Mouse (Mus musculus): ENCODE measurements around the gene Cpe. TPM values are rescaled to one million over a fixed set of nuclear protein-coding genes. Genes with fewer than 3 reads are reported as not detected.

The Cpe gene
- total and polyA plus RNA-seq, 2 experiments: 0.28 to 1.0 TPM

DNA sequence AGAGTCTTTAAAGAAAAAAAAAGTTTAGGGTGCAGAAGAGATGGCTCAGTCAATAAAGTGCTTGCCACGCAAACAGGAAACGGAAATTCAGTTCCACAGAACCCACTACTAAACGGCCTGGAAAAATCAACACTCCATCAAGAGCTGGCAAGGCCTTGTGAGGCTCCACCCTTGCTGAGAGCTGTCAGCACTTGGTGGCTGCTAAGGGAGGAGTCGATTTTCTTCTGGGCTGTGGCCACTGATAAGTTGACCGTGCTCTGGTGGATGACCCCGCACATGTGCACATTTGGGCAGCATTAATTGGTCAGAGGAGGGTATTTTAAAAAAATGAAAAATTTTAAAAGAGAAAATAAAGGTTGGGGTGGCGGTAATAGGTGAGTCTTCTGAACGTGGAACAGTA is 114.6 kb downstream of the Cpe start:
- no peak overlapping the region for H3K27ac ChIP-seq (replicated peaks; ENCODE audit: insufficient read depth, low read depth, low read length)
- H3K79me2 ChIP-seq (ENCODE audit: control insufficient read depth, insufficient read depth, low read length): no peaks in the 10 kb centered on the region
- no peak for TF ChIP-seq POLR2A (IDR thresholded peaks at IDR 0.05; ENCODE audit: extremely low read depth, insufficient read depth, low read length)
- no peak for TF ChIP-seq CTCF (IDR thresholded peaks at IDR 0.05; ENCODE audit: low read depth, low read length)
- H3K9ac ChIP-seq (ENCODE audit: low read depth, low read length): no peak overlapping the region
- 58% methylated on average over 8 of the region's 8 CpGs for WGBS
- no peak for DNase-seq (ENCODE audit: extremely low read depth, low read depth, low spot score)
- H3K4me3 ChIP-seq (ENCODE audit: insufficient read depth, low read depth, low read length): no peak overlapping the region
- H3K27me3 ChIP-seq (ENCODE audit: control insufficient read depth, insufficient read depth, low read length): no peaks in the 10 kb centered on the region
- no peaks in the 10 kb centered on the region for H3K4me1 ChIP-seq (ENCODE audit: control insufficient read depth, insufficient read depth, low read length)
- no peaks in the 10 kb centered on the region for H3K36me3 ChIP-seq (ENCODE audit: control insufficient read depth, insufficient read depth, low read length)

- no peaks in the 10 kb centered on the region for H3K4me1 ChIP-seq (ENCODE audit: control insufficient read depth, insufficient read depth, low read length)
- H3K27me3 ChIP-seq (ENCODE audit: control insufficient read depth, insufficient read depth, low read length): no peaks in the 10 kb centered on the region
- no peak overlapping the region for H3K4me3 ChIP-seq (ENCODE audit: insufficient read depth, low read depth, low read length)
- no peak overlapping the region for H3K27ac ChIP-seq (replicated peaks; ENCODE audit: insufficient read depth, low read depth, low read length)
- no peaks in the 10 kb centered on the region for H3K36me3 ChIP-seq (ENCODE audit: control insufficient read depth, insufficient read depth, low read length)
- WGBS: 85% methylated on average over 9 of the region's 9 CpGs
- no peak overlapping the region for H3K9ac ChIP-seq (ENCODE audit: low read depth, low read length)
- TF ChIP-seq POLR2A (IDR thresholded peaks at IDR 0.05; ENCODE audit: extremely low read depth, insufficient read depth, low read length): no peak
- TF ChIP-seq CTCF (IDR thresholded peaks at IDR 0.05; ENCODE audit: low read depth, low read length): no peak
- no peak for DNase-seq (ENCODE audit: extremely low read depth, low read depth, low spot score)
- no peaks in the 10 kb centered on the region for H3K79me2 ChIP-seq (ENCODE audit: control insufficient read depth, insufficient read depth, low read length)
Observed at GRCm38 (mm10) chr8:64575001-64575400, 117.9 kb downstream of the Cpe start.

GRCm38 (mm10) chr8:64548054-64548850 is 144.6 kb downstream of the Cpe start:
- DNase-seq (ENCODE audit: extremely low read depth, low read depth, low spot score): peak; percentile 21
- Histone ChIP-seq H3K79me2 (ENCODE audit: control insufficient read depth, insufficient read depth, low read length) (no peaks in the 10 kb centered on the region), H3K9ac (ENCODE audit: low read depth, low read length) (no peak overlapping the region), H3K36me3 (ENCODE audit: control insufficient read depth, insufficient read depth, low read length) (no peaks in the 10 kb centered on the region), H3K27me3 (ENCODE audit: control insufficient read depth, insufficient read depth, low read length) (no peaks in the 10 kb centered on the region), H3K4me1 (ENCODE audit: control insufficient read depth, insufficient read depth, low read length) (no peaks in the 10 kb centered on the region), H3K4me3 (ENCODE audit: insufficient read depth, low read depth, low read length) (no peak overlapping the region), H3K27ac (replicated peaks; ENCODE audit: insufficient read depth, low read depth, low read length) (no peak overlapping the region)
- peak; percentile 49 for TF ChIP-seq CTCF (IDR thresholded peaks at IDR 0.05; ENCODE audit: low read depth, low read length)
- no peak for TF ChIP-seq POLR2A (IDR thresholded peaks at IDR 0.05; ENCODE audit: extremely low read depth, insufficient read depth, low read length)
- WGBS: 26% methylated on average over 5 of the region's 5 CpGs

DNA sequence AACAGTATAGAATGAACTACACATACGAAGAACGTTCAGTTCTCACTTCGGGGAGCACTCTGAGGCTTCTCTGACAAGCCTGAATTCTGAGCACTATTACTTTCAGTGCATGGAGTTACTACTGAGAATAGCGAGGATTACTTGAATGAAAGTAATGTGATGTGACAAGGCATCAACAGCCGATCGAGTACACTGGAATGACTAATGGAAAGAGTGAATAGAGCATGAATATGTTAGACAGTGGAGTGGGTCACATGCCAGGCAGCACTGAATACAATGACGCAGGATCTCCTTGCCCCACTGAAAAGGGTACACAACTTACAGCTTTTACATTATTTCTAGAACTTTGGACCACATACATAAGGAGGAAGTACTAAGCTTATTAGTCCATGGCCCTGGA is 149.4 kb downstream of the Cpe start:
- TF ChIP-seq CTCF (IDR thresholded peaks at IDR 0.05; ENCODE audit: low read depth, low read length): no peak
- no peak for TF ChIP-seq POLR2A (IDR thresholded peaks at IDR 0.05; ENCODE audit: extremely low read depth, insufficient read depth, low read length)
- DNase-seq (ENCODE audit: extremely low read depth, low read depth, low spot score): no peak
- Histone ChIP-seq H3K4me1 (ENCODE audit: control insufficient read depth, insufficient read depth, low read length) (no peaks in the 10 kb centered on the region), H3K4me3 (ENCODE audit: insufficient read depth, low read depth, low read length) (no peak overlapping the region), H3K36me3 (ENCODE audit: control insufficient read depth, insufficient read depth, low read length) (no peaks in the 10 kb centered on the region), H3K27ac (replicated peaks; ENCODE audit: insufficient read depth, low read depth, low read length) (no peak overlapping the region), H3K27me3 (ENCODE audit: control insufficient read depth, insufficient read depth, low read length) (no peaks in the 10 kb centered on the region), H3K79me2 (ENCODE audit: control insufficient read depth, insufficient read depth, low read length) (no peaks in the 10 kb centered on the region), H3K9ac (ENCODE audit: low read depth, low read length) (no peak overlapping the region)
- WGBS: 92% methylated on average over 7 of the region's 7 CpGs

Other genes with a start within 250 kb of the Cpe start
- 262 and 352 TPM in 2 replicates for gene Msmo1, start 40.7 kb upstream of the Cpe start, total RNA-seq (2014; rRNA removed)
- gene Msmo1, start 40.7 kb upstream of the Cpe start, polyA plus RNA-seq (2012; rRNA removed): 84.3 and 87.0 TPM in 2 replicates
- 26.5 and 31.0 TPM in 2 replicates for gene Klhl2, start 157.0 kb upstream of the Cpe start, total RNA-seq (2014; rRNA removed)
- 10.1 and 11.4 TPM in 2 replicates for gene Klhl2, start 157.0 kb upstream of the Cpe start, polyA plus RNA-seq (2012; rRNA removed)

All from liver, adult 2 months (tissue).